Mouse (Mus musculus) kidney, embryonic 14.5 days (tissue): Measurements from ENCODE around the gene Slc25a31. TPM values are rescaled to one million over a fixed set of nuclear protein-coding genes. Genes with fewer than 3 reads are reported as not detected.

Experiments used
- ATAC-seq: fragments of 200-750 bp; cut with Nextera tagmentation; 2 replicates; pipeline ENCODE4 v1.8.0; 2017; ENCODE audit warnings: moderate number of reproducible peaks, mild to moderate bottlenecking, moderate TSS enrichment, moderate library complexity; ENCODE audit not compliant: low FRiP score, low TSS enrichment
- H3K27ac ChIP-seq: fragments of 300-500 bp; sonication (generic); 2 replicates; pipeline ENCODE4 v1.5.1; 2014; ENCODE audit warnings: low read depth, mild to moderate bottlenecking, low read length, moderate library complexity, mixed read lengths
- H3K27me3 ChIP-seq: fragments of 300-500 bp; sonication (generic); 2 replicates; pipeline ENCODE4 v1.6.1; 2014; ENCODE audit warnings: mild to moderate bottlenecking, low read length; ENCODE audit not compliant: control insufficient read depth, insufficient read depth
- H3K36me3 ChIP-seq: fragments of 300-500 bp; sonication (generic); 2 replicates; pipeline ENCODE4 v1.6.1; 2014; ENCODE audit warnings: low read length, mixed read lengths; ENCODE audit not compliant: control insufficient read depth, insufficient read depth
- H3K4me1 ChIP-seq: fragments of 300-500 bp; sonication (generic); 2 replicates; pipeline ENCODE4 v1.6.1; 2014; ENCODE audit warnings: low read length, mixed read lengths; ENCODE audit not compliant: control insufficient read depth, insufficient read depth
- H3K4me2 ChIP-seq: fragments of 300-500 bp; sonication (generic); replicated peaks from 2 replicates; pipeline ENCODE4 v1.6.1; 2014; ENCODE audit warnings: low read depth, mild to moderate bottlenecking, low read length
- H3K4me3 ChIP-seq: fragments of 300-500 bp; sonication (generic); 2 replicates; pipeline ENCODE4 v1.5.1; 2014; ENCODE audit warnings: mild to moderate bottlenecking, low read length
- H3K9ac ChIP-seq: fragments of 300-500 bp; sonication (generic); 2 replicates; pipeline ENCODE4 v1.6.1; 2014; ENCODE audit warnings: low read depth, mild to moderate bottlenecking, low read length, moderate library complexity
- H3K9me3 ChIP-seq: fragments of 300-500 bp; sonication (generic); 2 replicates; pipeline ENCODE4 v1.6.1; 2016; ENCODE audit warnings: low read length; ENCODE audit not compliant: control insufficient read depth
- WGBS: fragments of 180-500 bp; shearing (Covaris S2); extraction: QIAGEN DNeasy Blood & Tissue Kit; methylation state at CpG from one replicate; pipeline ENCODE4 v1.1.7; 2014; 5-methylcytosine and 5-hydroxymethylcytosine counted together
- polyA plus RNA-seq: library from polyadenylated mRNA; unstranded; fragments of >200 nt; fragmentation: Nextera tagmentation; extraction: Ambion mirVana; gene quantifications from 2 replicates; pipeline ENCODE4 v1.2.1, GENCODE M21; 2014

Gene Slc25a31
- polyA plus RNA-seq, 1 experiment from 2014 or later = 0.28 TPM

- no peak for ATAC-seq
- Histone ChIP-seq H3K27me3 (no peaks in the 10 kb centered on the region), H3K4me1 (peaks cover 6% of the 10 kb centered on the region; the same call in 1 of the 2 replicates), H3K4me3 (no peak overlapping the region), H3K36me3 (peaks cover 3% of the 10 kb centered on the region; the same call in 1 of the 2 replicates), H3K27ac (no peak overlapping the region), H3K9me3 (no peaks in the 10 kb centered on the region), H3K9ac (no peak overlapping the region), H3K4me2 (no peak overlapping the region)
- WGBS = 61% methylated on average over 11 of the region's 11 CpGs
These were observed 26.3 kb upstream of the Slc25a31 start for GRCm38 (mm10) chr3:40682404-40682803.

- Histone ChIP-seq H3K9ac (no peak overlapping the region), H3K9me3 (no peaks in the 10 kb centered on the region), H3K27ac (no peak overlapping the region), H3K36me3 (peaks cover 3% of the 10 kb centered on the region; the same call in 1 of the 2 replicates), H3K4me2 (no peak overlapping the region), H3K4me3 (no peak overlapping the region), H3K4me1 (peaks cover 6% of the 10 kb centered on the region; the same call in 1 of the 2 replicates), H3K27me3 (no peaks in the 10 kb centered on the region)
- no peak for ATAC-seq
- 94% methylated on average over 18 of the region's 18 CpGs for WGBS
These were observed 25.5 kb upstream of the Slc25a31 start for GRCm38 (mm10) chr3:40683171-40683570.

- no peak overlapping the region for H3K27ac ChIP-seq
- 17% methylated on average over 3 of the region's 3 CpGs for WGBS
- H3K9me3 ChIP-seq = no peaks in the 10 kb centered on the region
- H3K27me3 ChIP-seq = no peaks in the 10 kb centered on the region
- no peak overlapping the region for H3K4me3 ChIP-seq
- peaks cover 6% of the 10 kb centered on the region; the same call in 1 of the 2 replicates for H3K4me1 ChIP-seq
- no peaks in the 10 kb centered on the region for H3K36me3 ChIP-seq
- ATAC-seq = no peak
- H3K4me2 ChIP-seq = no peak overlapping the region
- H3K9ac ChIP-seq = no peak overlapping the region
These were observed 22.7 kb upstream of the Slc25a31 start for GRCm38 (mm10) chr3:40685855-40686515.

- Histone ChIP-seq H3K36me3 (no peaks in the 10 kb centered on the region), H3K9me3 (no peaks in the 10 kb centered on the region), H3K27me3 (no peaks in the 10 kb centered on the region), H3K9ac (no peak overlapping the region), H3K4me3 (no peak overlapping the region), H3K4me1 (peaks cover 6% of the 10 kb centered on the region; the same call in 1 of the 2 replicates), H3K27ac (no peak overlapping the region), H3K4me2 (no peak overlapping the region)
- 52% methylated on average over 9 of the region's 9 CpGs for WGBS
- no peak for ATAC-seq
These were observed 21.8 kb upstream of the Slc25a31 start for GRCm38 (mm10) chr3:40686836-40687235.

GRCm38 (mm10) chr3:40687588-40687987 lies 21.1 kb upstream of the Slc25a31 start:
- Histone ChIP-seq H3K36me3 (no peaks in the 10 kb centered on the region; the same call in 1 of the 2 replicates), H3K9me3 (no peaks in the 10 kb centered on the region), H3K4me2 (no peak overlapping the region), H3K4me3 (no peak overlapping the region), H3K9ac (no peak overlapping the region), H3K27me3 (no peaks in the 10 kb centered on the region), H3K4me1 (peaks cover 6% of the 10 kb centered on the region; the same call in 1 of the 2 replicates), H3K27ac (no peak overlapping the region)
- no peak for ATAC-seq
- WGBS = 89% methylated on average over 3 of the region's 3 CpGs

- Histone ChIP-seq H3K27ac (no peak overlapping the region), H3K9me3 (no peaks in the 10 kb centered on the region), H3K27me3 (no peaks in the 10 kb centered on the region), H3K4me2 (no peak overlapping the region), H3K9ac (no peak overlapping the region), H3K36me3 (no peaks in the 10 kb centered on the region; the same call in 1 of the 2 replicates), H3K4me3 (no peak overlapping the region), H3K4me1 (no peaks in the 10 kb centered on the region)
- 92% methylated on average over 6 of the region's 6 CpGs for WGBS
- ATAC-seq = no peak
These were observed 17.1 kb upstream of the Slc25a31 start for GRCm38 (mm10) chr3:40691566-40691965.

- Histone ChIP-seq H3K9ac (no peak overlapping the region), H3K4me1 (no peaks in the 10 kb centered on the region), H3K27me3 (no peaks in the 10 kb centered on the region), H3K36me3 (no peaks in the 10 kb centered on the region; the same call in 1 of the 2 replicates), H3K9me3 (no peaks in the 10 kb centered on the region), H3K27ac (no peak overlapping the region), H3K4me2 (no peak overlapping the region), H3K4me3 (no peak overlapping the region)
- WGBS = 82% methylated on average over 10 of the region's 10 CpGs
- ATAC-seq = no peak
These were observed 15.2 kb upstream of the Slc25a31 start for GRCm38 (mm10) chr3:40693435-40693834.

GRCm38 (mm10) chr3:40693960-40694359 lies 14.7 kb upstream of the Slc25a31 start:
- Histone ChIP-seq H3K36me3 (no peaks in the 10 kb centered on the region; the same call in 1 of the 2 replicates), H3K4me1 (no peaks in the 10 kb centered on the region), H3K27me3 (no peaks in the 10 kb centered on the region), H3K27ac (no peak overlapping the region), H3K9me3 (no peaks in the 10 kb centered on the region), H3K4me2 (no peak overlapping the region), H3K9ac (no peak overlapping the region), H3K4me3 (no peak overlapping the region)
- 91% methylated on average over 7 of the region's 7 CpGs for WGBS
- ATAC-seq = no peak

GRCm38 (mm10) chr3:40694438-40694837 lies 14.2 kb upstream of the Slc25a31 start:
- 58% methylated on average over 2 of the region's 2 CpGs for whole genome bisulfite sequencing
- Histone ChIP-seq H3K4me3 (no peak overlapping the region), H3K4me2 (no peak overlapping the region), H3K27ac (no peak overlapping the region), H3K27me3 (no peaks in the 10 kb centered on the region), H3K9me3 (no peaks in the 10 kb centered on the region), H3K4me1 (no peaks in the 10 kb centered on the region), H3K36me3 (no peaks in the 10 kb centered on the region; the same call in 1 of the 2 replicates), H3K9ac (no peak overlapping the region)
- no peak for ATAC-seq
